27 mouse cellular contexts compared by ENCODE assay signal in the genomic region with DNA sequence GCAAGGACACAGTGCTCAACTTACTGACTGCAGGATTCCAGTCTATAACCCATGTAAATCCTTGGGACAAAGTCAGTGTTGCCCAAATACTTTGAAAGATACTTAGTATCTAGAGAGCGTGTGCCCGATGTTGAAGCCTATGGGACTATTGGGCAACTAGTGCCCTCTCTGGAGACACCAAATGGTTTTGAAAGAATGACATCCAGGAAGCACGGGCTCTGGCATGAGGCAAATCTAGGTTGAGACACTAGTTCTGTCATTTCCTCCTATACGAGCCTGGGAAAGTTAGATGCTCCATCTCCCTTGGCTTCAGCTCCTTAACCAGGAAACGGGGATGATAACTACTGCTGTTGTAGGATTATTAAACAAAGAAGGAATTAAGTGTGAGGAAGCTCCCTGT.
DNase-seq lines count a peak whose midpoint lies in the region; ATAC-seq lines count a peak whose summit lies in the region.
"Had no signal": no experiment of that assay in that cellular context is flagged by ENCODE, and none has a peak within 500 bp of the region (broad histone marks: within the 10 kb centered on the region; RNA-seq: fewer than 3 reads in every experiment).

No protein-coding gene starts in this region.

- peaks cover 69% of the 10 kb centered on the region for H3K4me1 ChIP-seq in heart, embryonic 13.5 days
- H3K4me1 ChIP-seq in heart, embryonic 10.5 days = peaks cover 51% of the 10 kb centered on the region
- H3K4me1 ChIP-seq in hindbrain, embryonic 14.5 days (replicated peaks; ENCODE audit: control insufficient read depth, insufficient read depth, low read length) = no peaks in the 10 kb centered on the region

- H3K9me3 ChIP-seq in heart, embryonic 13.5 days = 0 out of 2 replicates have a peak, but pooled peaks cover 6% of the 10 kb centered on the region
- H3K9me3 ChIP-seq in heart, embryonic 10.5 days = no peaks in the 10 kb centered on the region
- no peaks in the 10 kb centered on the region for H3K9me3 ChIP-seq in hindbrain, embryonic 14.5 days (ENCODE audit: control insufficient read depth, low read length)
- H3K9me3 ChIP-seq: forebrain, embryonic 12.5 days; forebrain, embryonic 15.5 days; heart, embryonic 15.5 days; hindbrain, embryonic 12.5 days; intestine, embryonic 15.5 days had no signal

- DNase-seq in adrenal gland, postnatal 14 days = peak; percentile 8
- DNase-seq in adrenal gland, postnatal 36 days = no peak
- no peak for DNase-seq in heart, embryonic 10.5 days (ENCODE audit: low spot score)
- DNase-seq in 416B (ENCODE audit: low read depth) = peak; percentile 29
- no peak for DNase-seq in hindbrain, embryonic 14.5 days (ENCODE audit: low spot score)
- DNase-seq: adrenal gland, adult 8-10 months; cerebellum, adult 11-12 months; cerebellum, adult 8-10 months; cerebellum, postnatal 10 days; cerebellum, postnatal 36 days; embryo, embryonic 11 days; gastrocnemius, postnatal 14 days; heart, postnatal 14 days; kidney, adult 11 months; kidney, adult 8-10 months had no signal

- WGBS in heart, embryonic 13.5 days = 73% methylated on average over 5 of the region's 5 CpGs
- 85% methylated on average over 5 of the region's 5 CpGs for WGBS in heart, embryonic 10.5 days
- 95% methylated on average over 5 of the region's 5 CpGs for WGBS in hindbrain, embryonic 14.5 days

- ATAC-seq in heart, embryonic 13.5 days (ENCODE audit: extremely low read depth, insufficient number of reproducible peaks, low FRiP score, low TSS enrichment) = no peak
- peak; percentile 77 for ATAC-seq in megakaryocyte, adult 5-6 weeks (ENCODE audit: poor library complexity, severe bottlenecking)
- ATAC-seq in hindbrain, embryonic 14.5 days (ENCODE audit: low FRiP score) = no peak
- ATAC-seq: CD4-positive, CD25-positive, alpha-beta regulatory T cell, adult 4 months; forebrain, embryonic 15.5 days; hindbrain, embryonic 16.5 days; intestine, embryonic 15.5 days had no signal

- peaks cover 23% of the 10 kb centered on the region for H3K36me3 ChIP-seq in heart, embryonic 13.5 days
- H3K36me3 ChIP-seq in heart, embryonic 10.5 days = peaks cover 14% of the 10 kb centered on the region; the same call in 1 of the 2 replicates
- H3K36me3 ChIP-seq in hindbrain, embryonic 14.5 days (replicated peaks; ENCODE audit: control insufficient read depth, insufficient read depth) = no peaks in the 10 kb centered on the region
- H3K36me3 ChIP-seq: forebrain, embryonic 15.5 days; intestine, embryonic 15.5 days had no signal

- H3K4me2 ChIP-seq in heart, embryonic 13.5 days = no peak overlapping the region
- no peak overlapping the region for H3K4me2 ChIP-seq in hindbrain, embryonic 14.5 days (replicated peaks)
- H3K4me2 ChIP-seq: embryonic facial prominence, embryonic 13.5 days; forebrain, embryonic 12.5 days; forebrain, embryonic 15.5 days; heart, embryonic 15.5 days; hindbrain, embryonic 12.5 days; intestine, embryonic 15.5 days had no signal

- H3K27me3 ChIP-seq in heart, embryonic 13.5 days (replicated peaks) = no peaks in the 10 kb centered on the region
- no peaks in the 10 kb centered on the region for H3K27me3 ChIP-seq in heart, embryonic 10.5 days (ENCODE audit: insufficient read depth, poor library complexity, severe bottlenecking)
- no peaks in the 10 kb centered on the region for H3K27me3 ChIP-seq in hindbrain, embryonic 14.5 days (ENCODE audit: control insufficient read depth, insufficient read depth, low read length)
- H3K27me3 ChIP-seq: embryonic facial prominence, embryonic 13.5 days; forebrain, embryonic 12.5 days; forebrain, embryonic 15.5 days; heart, embryonic 15.5 days; hindbrain, embryonic 12.5 days; intestine, embryonic 15.5 days had no signal

- H3K27ac ChIP-seq in heart, embryonic 13.5 days (replicated peaks) = peak overlapping the region; percentile 86
- no peak overlapping the region for H3K27ac ChIP-seq in heart, embryonic 10.5 days
- no peak overlapping the region for H3K27ac ChIP-seq in hindbrain, embryonic 14.5 days
- H3K27ac ChIP-seq: embryonic facial prominence, embryonic 10.5 days; embryonic facial prominence, embryonic 13.5 days; forebrain, embryonic 12.5 days; forebrain, embryonic 15.5 days; hindbrain, embryonic 12.5 days; intestine, embryonic 15.5 days had no signal

- H3K9ac ChIP-seq in heart, embryonic 13.5 days = no peak overlapping the region
- H3K9ac ChIP-seq in hindbrain, embryonic 14.5 days = no peak overlapping the region
- H3K9ac ChIP-seq: embryonic facial prominence, embryonic 13.5 days; forebrain, embryonic 12.5 days; forebrain, embryonic 15.5 days; heart, embryonic 15.5 days; hindbrain, embryonic 12.5 days; intestine, embryonic 15.5 days had no signal

- H3K4me3 ChIP-seq in heart, embryonic 13.5 days = no peak overlapping the region
- H3K4me3 ChIP-seq in heart, embryonic 10.5 days = no peak overlapping the region
- H3K4me3 ChIP-seq in hindbrain, embryonic 14.5 days (replicated peaks; ENCODE audit: low read length) = no peak overlapping the region
- H3K4me3 ChIP-seq: embryonic facial prominence, embryonic 10.5 days; embryonic facial prominence, embryonic 13.5 days; erythroblast, embryonic 14.5 days; forebrain, embryonic 12.5 days; forebrain, embryonic 15.5 days; heart, embryonic 15.5 days; hindbrain, embryonic 12.5 days; intestine, embryonic 15.5 days had no signal

Comparison
In these comparisons a context has a peak if more than half of its experiments do, and no peak if none do; other contexts are left out.
1. DNase-seq: peak in adrenal gland, postnatal 14 days (single experiment) and 416B (single experiment); none in adrenal gland, postnatal 36 days (0 of 2), heart, embryonic 10.5 days (single experiment) and hindbrain, embryonic 14.5 days (single experiment).